Mouse (Mus musculus): Measurements from ENCODE around the gene Ubap2l.
A peak's percentile ranks its signal among the peaks of the same experiment; 100 is the strongest.

Ubap2l gene

GRCm38 (mm10) chr3:90067851-90068250 is 15.4 kb upstream of the Ubap2l start:
- no peak for DNase-seq (ENCODE audit: low read depth, low spot score)

- DNase-seq (ENCODE audit: low read depth, low spot score): peak; percentile 81
Observed at GRCm38 (mm10) chr3:90065553-90065952, 13.1 kb upstream of the Ubap2l start.

GRCm38 (mm10) chr3:90064383-90064782 is 12.0 kb upstream of the Ubap2l start:
- peak; percentile 57 for DNase-seq (ENCODE audit: low read depth, low spot score)

DNA sequence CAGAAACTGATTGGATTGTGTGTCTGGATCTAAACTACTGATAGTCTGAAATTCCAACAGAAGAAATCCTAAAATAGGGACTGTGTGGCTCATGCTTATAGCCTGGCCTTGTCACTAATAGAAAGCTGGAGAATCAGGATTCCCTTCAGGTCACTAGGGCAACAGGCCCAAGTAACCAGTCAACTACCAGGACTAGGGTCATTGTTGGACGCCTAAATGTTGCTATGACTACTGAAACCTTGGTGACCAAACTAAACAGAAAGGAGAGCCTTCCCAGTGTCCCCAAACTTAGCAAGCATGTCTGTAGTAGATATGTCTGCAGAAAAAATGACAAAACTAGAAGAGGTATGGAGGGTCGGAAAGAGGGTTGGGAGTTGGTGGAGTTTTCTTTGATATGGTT is 10.1 kb upstream of the Ubap2l start:
- no peak for DNase-seq (ENCODE audit: low read depth, low spot score)

GRCm38 (mm10) chr3:90061549-90061948 is 9.1 kb upstream of the Ubap2l start:
- no peak for DNase-seq (ENCODE audit: low read depth, low spot score)

DNA sequence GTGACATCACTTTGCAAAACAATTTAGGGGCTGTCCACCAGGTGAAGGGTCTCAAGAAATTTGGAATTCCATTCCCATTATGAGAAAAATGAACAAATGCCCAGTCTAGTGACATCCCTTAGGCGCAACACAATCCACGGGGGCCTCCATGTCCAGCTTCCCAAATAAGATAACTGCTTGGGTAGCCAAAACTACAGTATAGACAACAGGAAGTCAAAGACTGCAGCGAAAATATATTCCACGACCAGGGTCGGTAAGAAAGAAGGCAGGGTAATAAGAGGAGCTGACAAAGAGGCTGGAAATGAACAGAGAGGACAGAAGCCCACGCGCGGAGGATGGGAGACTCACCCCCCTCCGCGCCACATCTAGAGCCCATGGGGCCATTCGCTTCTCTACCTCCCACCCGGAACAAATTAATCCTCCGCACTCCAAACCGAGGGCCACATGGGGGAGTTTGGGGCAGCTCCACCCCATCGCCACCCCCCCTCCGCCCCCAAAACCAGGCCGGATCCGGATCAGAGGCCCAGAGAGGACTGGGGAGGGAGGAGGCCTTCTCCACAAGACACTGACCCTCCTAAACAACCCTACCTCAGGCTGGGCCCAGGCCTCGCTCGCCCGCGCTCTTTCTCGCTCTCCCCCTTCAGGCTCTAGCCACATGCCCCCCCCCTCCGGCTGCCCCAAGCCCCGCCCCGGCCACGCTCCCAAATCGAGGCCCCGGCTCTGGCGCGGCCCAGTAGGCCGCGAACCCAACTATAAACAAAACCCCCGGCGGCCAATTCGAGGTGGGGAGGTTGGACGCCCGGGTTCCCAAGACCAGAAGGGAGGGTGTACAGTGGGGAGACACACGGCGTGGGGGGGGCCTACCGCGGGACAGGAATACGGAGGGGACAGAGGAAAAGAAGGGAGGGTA is 732 bp downstream of the Ubap2l start, which contains the start of gene 4933434E20Rik:
TSS of gene 4933434E20Rik (plus strand) at position 196 of the 910 bp plus-strand sequence.
- DNase-seq (ENCODE audit: low read depth, low spot score): peak; percentile 66

DNA sequence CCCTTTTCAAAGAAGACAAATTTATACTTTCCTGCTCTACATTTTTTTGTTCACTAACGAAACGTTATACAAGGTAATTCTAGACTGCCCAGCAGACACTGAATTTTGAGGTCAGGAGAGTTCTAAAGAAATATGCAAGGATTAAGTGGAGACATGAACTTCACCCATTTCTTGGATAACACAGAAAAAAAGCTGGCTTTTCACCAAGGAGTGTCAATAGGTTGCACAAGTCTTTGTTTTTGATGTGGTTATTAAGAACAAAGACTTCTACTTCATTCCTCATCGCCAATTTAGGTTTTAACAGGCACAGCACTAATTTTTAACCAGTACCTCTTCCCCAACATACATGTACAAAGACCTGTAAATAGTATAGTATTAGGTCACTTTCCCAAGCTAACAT is 2.7 kb downstream of the Ubap2l start:
- DNase-seq (ENCODE audit: low read depth, low spot score): peak; percentile 32

- DNase-seq (ENCODE audit: low read depth, low spot score): no peak
Observed at GRCm38 (mm10) chr3:90036263-90036662, 16.2 kb downstream of the Ubap2l start.

DNA sequence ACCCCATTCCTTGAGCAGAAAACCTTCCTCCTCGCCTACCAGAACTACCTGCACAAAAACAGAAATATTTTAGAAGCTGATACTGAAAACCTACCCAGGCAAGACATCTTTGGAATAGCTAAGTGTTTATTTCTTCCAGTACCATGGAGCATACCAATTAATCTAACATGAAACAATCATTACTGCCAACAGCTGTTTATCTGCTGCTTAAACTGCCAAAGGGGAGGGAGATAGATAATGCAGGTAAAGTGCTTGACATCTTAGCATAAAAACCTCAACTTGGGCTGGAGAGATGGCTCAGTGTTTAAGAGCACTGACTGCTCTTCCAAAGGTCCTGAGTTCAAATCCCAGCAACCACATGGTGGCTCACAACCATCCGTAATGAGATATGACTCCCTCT is 17.8 kb downstream of the Ubap2l start:
- DNase-seq (ENCODE audit: low read depth, low spot score): no peak

GRCm38 (mm10) chr3:90016626-90017025 is 35.8 kb downstream of the Ubap2l start:
- DNase-seq (ENCODE audit: low read depth, low spot score): no peak

DNA sequence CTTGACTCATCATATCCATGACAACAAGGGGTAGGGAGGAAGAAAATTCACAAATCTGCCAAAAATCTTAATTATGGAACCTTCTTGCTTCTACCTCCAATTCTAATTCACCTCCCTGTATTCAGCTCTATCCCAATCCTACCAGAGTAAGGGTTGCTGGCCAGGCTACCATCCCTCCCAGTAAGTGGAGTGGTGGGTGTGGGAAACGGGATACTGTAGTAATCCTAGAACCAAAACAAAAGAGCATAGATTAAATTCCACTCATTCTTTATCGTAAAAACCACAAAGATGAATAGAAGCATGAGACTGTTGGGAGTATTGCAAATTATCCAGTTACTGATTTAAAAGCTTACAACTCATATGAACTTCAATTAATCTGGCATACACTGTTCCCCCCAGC is 42.1 kb downstream of the Ubap2l start:
- DNase-seq (ENCODE audit: low read depth, low spot score): peak; percentile 49

DNA sequence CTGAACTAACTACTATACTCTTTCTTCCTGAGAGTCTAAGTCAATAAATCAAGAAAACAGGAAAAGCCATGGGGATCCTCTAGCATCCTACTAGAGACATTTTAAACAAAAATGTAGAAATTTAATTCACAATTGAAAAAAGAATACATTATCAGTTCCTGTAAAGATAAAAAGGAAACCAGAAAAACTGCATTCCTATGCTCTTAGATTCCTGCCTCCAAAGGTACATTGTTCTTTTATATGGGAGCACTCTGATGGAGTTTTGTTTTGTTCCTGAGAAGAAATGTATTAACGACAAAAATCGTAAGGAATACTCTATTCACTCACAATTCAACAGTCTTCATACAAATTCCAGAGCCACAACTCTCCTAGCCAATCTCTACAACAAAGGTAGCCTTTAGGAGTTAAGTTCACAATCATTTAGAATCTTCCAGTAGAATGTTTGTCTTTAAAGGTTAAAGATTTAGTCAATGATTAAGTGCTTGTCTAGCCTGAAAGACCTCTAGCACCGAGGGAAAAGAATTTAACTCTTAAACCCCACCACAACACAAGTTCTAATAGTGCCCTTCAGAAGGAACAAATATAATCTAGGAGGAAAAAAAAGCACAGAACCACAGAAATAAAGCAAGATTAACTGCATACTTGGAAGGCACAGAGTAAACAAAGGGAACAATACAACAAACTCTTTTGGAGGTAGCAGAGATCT is 48.2 kb downstream of the Ubap2l start:
- DNase-seq (ENCODE audit: low read depth, low spot score): no peak

DNA sequence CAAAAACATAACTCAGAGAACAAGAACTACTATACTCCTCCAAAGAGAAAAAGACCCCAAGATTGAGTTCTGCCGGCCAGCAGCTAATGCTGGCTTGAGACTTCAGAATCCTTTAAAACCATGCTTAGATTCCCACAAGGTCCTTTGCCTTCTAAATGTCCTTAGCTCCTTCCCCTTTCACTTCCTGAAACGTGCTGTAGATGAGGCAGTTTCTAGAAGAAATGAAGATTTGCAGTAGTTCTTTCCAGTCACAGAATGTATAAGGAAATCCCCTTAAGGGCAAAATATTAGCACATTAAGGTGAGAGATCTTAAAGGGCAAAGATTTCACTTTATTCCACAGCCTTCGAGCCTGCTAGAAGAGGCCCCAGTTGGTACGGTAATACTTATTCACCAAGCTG is 52.6 kb downstream of the Ubap2l start:
- no peak for DNase-seq (ENCODE audit: low read depth, low spot score)

DNA sequence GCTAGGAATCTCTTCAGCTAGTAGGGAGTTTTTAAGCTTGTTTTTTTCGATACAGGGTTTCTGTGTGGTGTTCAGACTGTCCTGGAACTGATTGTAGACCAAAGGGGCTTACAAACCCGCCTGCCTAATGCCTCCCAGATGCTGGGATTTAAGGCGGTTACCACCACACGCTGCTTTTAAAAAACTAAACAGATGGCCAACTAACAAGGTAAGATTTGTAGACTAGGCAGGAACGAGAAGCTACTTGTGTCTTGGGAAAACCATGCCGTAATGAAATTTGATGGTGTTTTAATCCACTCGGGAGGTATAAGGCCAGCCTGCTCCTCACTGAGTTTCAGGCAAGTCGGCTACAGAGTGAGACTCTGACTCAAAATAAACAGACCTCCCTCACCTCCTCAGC is 53.3 kb downstream of the Ubap2l start:
- DNase-seq (ENCODE audit: low read depth, low spot score): no peak

DNA sequence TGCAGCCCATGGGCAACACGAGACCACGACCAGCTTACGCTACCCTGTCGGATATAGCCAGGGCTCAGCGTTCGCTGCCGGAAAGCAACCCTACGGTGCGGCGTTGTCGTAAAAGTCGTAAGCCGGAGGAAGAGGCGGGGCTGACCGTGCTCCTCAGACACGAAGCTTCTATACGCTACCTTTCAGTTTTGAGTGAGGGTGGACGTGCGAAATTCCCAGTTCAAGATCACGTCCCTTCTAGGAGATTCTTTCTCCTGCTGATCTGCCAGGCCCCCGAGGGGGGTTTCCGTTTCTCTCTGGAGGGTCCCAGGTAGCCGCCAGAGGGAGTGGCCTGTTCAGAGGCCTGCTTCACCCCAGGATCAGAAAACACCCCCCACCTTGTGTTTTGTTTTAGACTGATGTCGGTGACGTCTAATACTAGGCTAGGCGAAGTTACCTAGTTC is 53.8 kb downstream of the Ubap2l start, which contains the start of gene Hax1:
TSS of gene Hax1 (minus strand) at position 169 of the 443 bp plus-strand sequence.
- peak; percentile 97 for DNase-seq (ENCODE audit: low read depth, low spot score)

GRCm38 (mm10) chr3:89997791-89998495 is 54.5 kb downstream of the Ubap2l start:
- peak; percentile 76 for DNase-seq (ENCODE audit: low read depth, low spot score)

GRCm38 (mm10) chr3:89994807-89995515 is 57.5 kb downstream of the Ubap2l start:
- no peak for DNase-seq (ENCODE audit: low read depth, low spot score)

DNA sequence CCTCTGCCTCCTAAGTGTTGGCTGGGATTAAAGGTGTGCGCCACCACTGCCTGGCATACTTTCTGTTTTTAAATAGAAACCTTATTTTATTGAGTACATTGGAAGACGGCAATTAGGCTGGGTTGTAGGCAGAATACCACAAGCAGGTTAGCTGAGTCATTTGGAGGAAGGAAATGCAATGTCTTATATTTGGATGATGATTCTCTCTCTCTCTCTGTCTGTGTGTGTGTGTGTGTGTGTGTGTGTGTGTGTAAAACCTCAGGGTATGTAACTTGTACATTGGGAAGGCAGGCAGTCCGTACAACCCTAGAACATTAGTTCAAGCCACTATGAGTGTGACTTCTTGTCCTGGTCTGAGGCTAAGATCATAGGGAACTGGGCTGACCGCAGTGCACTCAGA is 64.6 kb downstream of the Ubap2l start:
- no peak for DNase-seq (ENCODE audit: low read depth, low spot score)

DNA sequence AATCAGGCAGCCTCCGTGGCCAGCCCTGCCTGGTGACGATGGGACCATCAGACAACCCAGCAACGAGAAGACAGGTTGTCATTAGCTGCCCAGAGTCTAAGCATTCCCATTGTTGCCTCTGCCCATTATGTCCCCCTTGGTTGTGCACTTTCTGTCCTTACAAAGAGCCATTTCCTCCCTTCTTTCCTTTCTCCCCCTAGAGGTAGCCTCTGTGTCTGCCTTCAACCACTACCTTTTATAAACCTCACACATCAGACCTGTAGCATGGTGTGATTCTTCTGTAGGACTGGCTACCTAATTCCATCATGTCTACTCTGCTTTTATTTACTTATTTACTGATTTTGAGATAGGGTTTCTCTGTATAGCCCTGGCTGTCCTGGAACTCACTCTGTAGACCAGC is 65.2 kb downstream of the Ubap2l start:
- DNase-seq (ENCODE audit: low read depth, low spot score): no peak

- DNase-seq (ENCODE audit: low read depth, low spot score): no peak
Observed at GRCm38 (mm10) chr3:89982426-89982825, 70.0 kb downstream of the Ubap2l start.

- DNase-seq (ENCODE audit: low read depth, low spot score): no peak
Observed at GRCm38 (mm10) chr3:89976859-89977258, 75.6 kb downstream of the Ubap2l start.
